ENCODE assay signal across 9 mouse cellular contexts in the genomic region with DNA sequence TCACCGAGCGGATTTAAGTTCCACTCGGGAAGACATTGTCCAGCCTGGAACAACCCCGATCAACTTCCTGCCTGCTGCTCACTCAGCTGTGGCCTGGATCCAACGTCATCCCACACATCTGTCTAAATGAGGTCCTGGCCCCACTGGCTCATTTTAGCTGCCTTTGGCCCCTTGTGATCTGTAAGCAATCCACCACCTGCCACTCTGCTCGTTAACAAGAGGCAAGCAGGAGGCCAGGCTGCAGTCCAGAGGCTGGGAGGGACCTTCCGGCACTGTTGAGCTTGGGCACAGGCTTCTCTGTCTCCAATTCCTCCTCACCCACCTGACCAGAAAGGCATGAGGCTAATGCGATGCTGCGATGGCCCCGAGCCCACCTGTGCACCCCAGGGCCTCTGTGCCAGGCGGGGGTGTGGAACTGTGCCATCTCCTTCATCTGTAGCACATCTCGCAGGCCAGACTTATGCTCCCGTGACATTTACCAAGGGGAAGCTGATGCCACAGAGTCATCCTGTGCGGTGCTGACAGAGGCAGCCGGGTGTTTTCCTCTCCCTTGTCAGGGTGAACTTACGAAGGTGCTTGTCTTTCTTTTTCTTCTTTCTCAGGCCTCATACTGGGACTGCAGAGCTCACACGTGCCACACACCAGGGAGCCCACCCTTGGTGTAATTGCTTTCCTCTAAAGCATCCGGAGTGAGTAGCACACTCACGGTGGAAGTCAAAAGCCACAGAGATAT. TPM values are rescaled to one million over a fixed set of nuclear protein-coding genes. Genes with fewer than 3 reads are reported as not detected.
DNase-seq lines count a peak whose midpoint lies in the region; ATAC-seq and TF ChIP-seq lines count a peak whose summit lies in the region.
"Had no signal": no experiment of that assay in that cellular context is flagged by ENCODE, and none has a peak within 500 bp of the region (broad histone marks: within the 10 kb centered on the region; RNA-seq: fewer than 3 reads in every experiment).

No protein-coding gene starts in this region.

- no peak overlapping the region for H3K4me2 ChIP-seq in midbrain, embryonic 14.5 days (ENCODE audit: low read length)
- H3K4me2 ChIP-seq in neural tube, embryonic 15.5 days = no peak overlapping the region
- H3K4me2 ChIP-seq: neural tube, embryonic 12.5 days had no signal

- H3K9me3 ChIP-seq in midbrain, embryonic 14.5 days (ENCODE audit: control insufficient read depth, low read length) = no peaks in the 10 kb centered on the region
- H3K9me3 ChIP-seq in neural tube, embryonic 15.5 days (replicated peaks) = no peaks in the 10 kb centered on the region
- H3K9me3 ChIP-seq: neural tube, embryonic 12.5 days had no signal

- ATAC-seq in midbrain, embryonic 14.5 days (ENCODE audit: low FRiP score, low TSS enrichment) = no peak
- ATAC-seq in neural tube, embryonic 15.5 days (ENCODE audit: low FRiP score) = no peak

- no peaks in the 10 kb centered on the region for H3K27me3 ChIP-seq in midbrain, embryonic 14.5 days (ENCODE audit: control insufficient read depth, insufficient read depth, low read length)
- no peaks in the 10 kb centered on the region for H3K27me3 ChIP-seq in neural tube, embryonic 15.5 days (replicated peaks)
- H3K27me3 ChIP-seq: neural tube, embryonic 12.5 days had no signal

- peak; percentile 51 for DNase-seq in left cerebral cortex, postnatal 4 days
- DNase-seq in left cerebral cortex, adult 2 months (ENCODE audit: extremely low spot score in 1 of 2, low spot score in 2 of 2) = no peak
- DNase-seq in gastrocnemius, adult 8-10 months (ENCODE audit: low spot score in 2 of 2) = peak; percentile 90 to 93
- peak; percentile 86 for DNase-seq in kidney, postnatal 14 days
- peak; percentile 87 for DNase-seq in thymus, postnatal 0 days (ENCODE audit: low spot score)
- no peak for DNase-seq in midbrain, embryonic 14.5 days
- no peak for DNase-seq in right cerebral cortex, postnatal 25 days

- no peak for TF ChIP-seq CTCF in left cerebral cortex, adult 2 months (IDR thresholded peaks at IDR 0.05)

- no peak overlapping the region for H3K27ac ChIP-seq in left cerebral cortex, adult 2 months
- H3K27ac ChIP-seq in midbrain, embryonic 14.5 days (replicated peaks; ENCODE audit: low read depth, low read length) = no peak overlapping the region
- H3K27ac ChIP-seq in neural tube, embryonic 15.5 days (replicated peaks) = no peak overlapping the region
- H3K27ac ChIP-seq: neural tube, embryonic 12.5 days had no signal

- no peaks in the 10 kb centered on the region for H3K36me3 ChIP-seq in midbrain, embryonic 14.5 days (ENCODE audit: control insufficient read depth, insufficient read depth, low read length)
- no peaks in the 10 kb centered on the region for H3K36me3 ChIP-seq in neural tube, embryonic 15.5 days
- H3K36me3 ChIP-seq: neural tube, embryonic 12.5 days had no signal

- WGBS in midbrain, embryonic 14.5 days = 62% methylated on average over 19 of the region's 19 CpGs
- 62% methylated on average over 19 of the region's 19 CpGs for WGBS in neural tube, embryonic 15.5 days

- intact Hi-C loops in left cerebral cortex, postnatal 4 days (cut with DNase I) = no loop called here
- intact Hi-C loops in left cerebral cortex, adult 2 months (cut with DNase I) = no loop called here

- H3K4me1 ChIP-seq in midbrain, embryonic 14.5 days (ENCODE audit: control insufficient read depth, insufficient read depth, low read length) = 0 out of 2 replicates have a peak, but pooled peaks cover 4% of the 10 kb centered on the region
- 0 out of 2 replicates have a peak, but pooled peaks cover 4% of the 10 kb centered on the region for H3K4me1 ChIP-seq in neural tube, embryonic 15.5 days

- H3K4me3 ChIP-seq in left cerebral cortex, adult 2 months = no peak overlapping the region
- H3K4me3 ChIP-seq in midbrain, embryonic 14.5 days (replicated peaks; ENCODE audit: low read depth, low read length) = no peak overlapping the region
- no peak overlapping the region for H3K4me3 ChIP-seq in neural tube, embryonic 15.5 days (replicated peaks)
- H3K4me3 ChIP-seq: neural tube, embryonic 12.5 days had no signal

- H3K9ac ChIP-seq in midbrain, embryonic 14.5 days (replicated peaks; ENCODE audit: low read length) = no peak overlapping the region
- no peak overlapping the region for H3K9ac ChIP-seq in neural tube, embryonic 15.5 days (replicated peaks)
- H3K9ac ChIP-seq: neural tube, embryonic 12.5 days had no signal

RNA-seq across cellular contexts. Expression of gene Zdhhc7, which starts 33.2 kb away (rescaled TPM):
- 10 to 100 TPM; 27.7 TPM for total RNA-seq in left cerebral cortex, postnatal 4 days (2021)
- 10 to 100 TPM; 33.5 to 38.5 TPM for total RNA-seq in left cerebral cortex, adult 2 months (2021)
- total RNA-seq in gastrocnemius, adult 8-10 months (2022) = 10 to 100 TPM; 24.3 to 30.3 (median 27.0) TPM
- 30.6 and 35.9 TPM in 2 replicates for polyA plus RNA-seq in thymus, postnatal 0 days (2015; fragmentation: Nextera tagmentation; extraction: Ambion mirVana)
- 22.3 and 26.7 TPM in 2 replicates for polyA plus RNA-seq in midbrain, embryonic 14.5 days (2014; fragmentation: Nextera tagmentation; extraction: Ambion mirVana)
- 26.9 and 31.6 TPM in 2 replicates for polyA plus RNA-seq in neural tube, embryonic 15.5 days (2015; fragmentation: Nextera tagmentation; extraction: Ambion mirVana)

RNA-seq across cellular contexts. Expression of gene 6430548M08Rik, which starts 45.9 kb away (rescaled TPM):
- 10 to 100 TPM; 74.9 to 76.5 TPM for total RNA-seq in left cerebral cortex, postnatal 4 days (2021)
- 100 to 1,000 TPM; 234 to 249 TPM for total RNA-seq in left cerebral cortex, adult 2 months (2021)
- 10 to 100 TPM; 24.5 to 33.0 (median 25.0) TPM for total RNA-seq in gastrocnemius, adult 8-10 months (2022)
- polyA plus RNA-seq in thymus, postnatal 0 days (2015; fragmentation: Nextera tagmentation; extraction: Ambion mirVana) = 2.0 and 2.3 TPM in 2 replicates
- 35.5 and 38.8 TPM in 2 replicates for polyA plus RNA-seq in midbrain, embryonic 14.5 days (2014; fragmentation: Nextera tagmentation; extraction: Ambion mirVana)
- 29.8 and 31.9 TPM in 2 replicates for polyA plus RNA-seq in neural tube, embryonic 15.5 days (2015; fragmentation: Nextera tagmentation; extraction: Ambion mirVana)

Comparison
In these comparisons a context has a peak if more than half of its experiments do, and no peak if none do; other contexts are left out.
1. DNase-seq: peak in left cerebral cortex, postnatal 4 days (single experiment), gastrocnemius, adult 8-10 months (2 of 2), kidney, postnatal 14 days (single experiment) and thymus, postnatal 0 days (single experiment); none in left cerebral cortex, adult 2 months (0 of 2), midbrain, embryonic 14.5 days (single experiment) and right cerebral cortex, postnatal 25 days (single experiment).